Mouse (Mus musculus) neural tube, embryonic 12.5 days (tissue): Measurements from ENCODE around the gene Bmpr2. TPM values are rescaled to one million over a fixed set of nuclear protein-coding genes. Genes with fewer than 3 reads are reported as not detected.
A peak's percentile ranks its signal among the peaks of the same experiment; 100 is the strongest.

ENCODE experiments used
- ATAC-seq: fragments of 200-750 bp; cut with Nextera tagmentation; 2 replicates; pipeline ENCODE4 v1.8.0; 2017; ENCODE audit warnings: low read depth, mild to moderate bottlenecking, moderate TSS enrichment, moderate library complexity; ENCODE audit not compliant: low FRiP score
- H3K27ac ChIP-seq: fragments of 300-500 bp; sonication (generic); 2 replicates; pipeline ENCODE4 v1.5.1; 2016
- H3K27me3 ChIP-seq: fragments of 300-500 bp; sonication (generic); replicated peaks from 2 replicates; pipeline ENCODE4 v1.6.1; 2016; ENCODE audit warnings: mild to moderate bottlenecking
- H3K36me3 ChIP-seq: fragments of 300-500 bp; sonication (generic); 2 replicates; pipeline ENCODE4 v1.6.1; 2016; ENCODE audit warnings: mild to moderate bottlenecking
- H3K4me1 ChIP-seq: fragments of 300-500 bp; sonication (generic); 2 replicates; pipeline ENCODE4 v1.6.1; 2016
- H3K4me2 ChIP-seq: fragments of 300-500 bp; sonication (generic); replicated peaks from 2 replicates; pipeline ENCODE4 v1.6.1; 2016; ENCODE audit warnings: mild to moderate bottlenecking
- H3K4me3 ChIP-seq: fragments of 300-500 bp; sonication (generic); 2 replicates; pipeline ENCODE4 v1.5.1; 2016
- H3K9ac ChIP-seq: fragments of 300-500 bp; sonication (generic); 2 replicates; pipeline ENCODE4 v1.6.1; 2016; ENCODE audit warnings: mild to moderate bottlenecking
- H3K9me3 ChIP-seq: fragments of 300-500 bp; sonication (generic); 2 replicates; pipeline ENCODE4 v1.6.1; 2016; ENCODE audit warnings: mild to moderate bottlenecking
- WGBS: fragments of 180-500 bp; shearing (Covaris S2); methylation state at CpG from one replicate; pipeline ENCODE4 v1.1.7; 2016; 5-methylcytosine and 5-hydroxymethylcytosine counted together
- polyA plus RNA-seq: library from polyadenylated mRNA; unstranded; fragments of >200 nt; fragmentation: Nextera tagmentation; extraction: Ambion mirVana; gene quantifications from 2 replicates; pipeline ENCODE4 v1.2.1, GENCODE M21; 2016

Gene Bmpr2
- polyA plus RNA-seq, 1 experiment from 2014 or later = 11.8 TPM

DNA sequence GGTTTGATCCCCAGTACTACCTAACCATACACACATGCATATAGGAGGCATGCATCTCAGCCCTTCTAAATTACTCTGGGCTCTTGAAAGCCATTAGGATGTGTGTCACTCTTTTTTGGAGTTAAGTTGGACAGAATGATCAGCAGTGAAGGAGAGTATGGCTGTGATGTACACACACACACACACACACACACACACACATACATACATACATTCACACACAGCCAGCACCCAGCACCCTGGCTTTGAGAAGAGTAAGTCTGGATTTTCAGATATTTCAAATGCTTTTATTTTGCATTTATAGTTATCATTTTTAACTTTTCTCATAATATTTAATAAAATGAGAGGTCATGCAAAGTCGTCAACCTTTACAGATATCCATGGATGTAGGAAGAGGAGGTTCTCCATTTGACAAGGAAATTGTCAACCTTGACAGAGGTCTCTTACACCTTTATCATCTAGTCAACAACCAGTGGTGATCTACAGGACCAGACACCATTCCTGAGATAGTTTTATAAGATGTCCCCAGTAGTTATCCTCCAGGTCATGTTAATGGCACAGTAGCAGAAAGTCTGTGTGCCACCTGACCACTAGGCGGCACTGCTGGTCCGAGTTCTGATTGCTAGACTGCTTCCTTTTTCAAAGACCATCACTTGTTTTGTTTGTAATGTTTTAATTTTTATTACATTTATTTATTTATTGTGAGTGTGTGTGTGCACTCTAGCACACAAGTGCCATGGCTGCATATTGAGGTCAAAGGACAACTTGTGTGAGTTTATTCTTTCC is 120.3 kb downstream of the Bmpr2 start:
- Histone ChIP-seq H3K27me3 (no peaks in the 10 kb centered on the region), H3K4me2 (no peak overlapping the region), H3K4me1 (no peaks in the 10 kb centered on the region), H3K9ac (no peak overlapping the region), H3K36me3 (peaks cover 7% of the 10 kb centered on the region; the same call in 1 of the 2 replicates), H3K9me3 (no peaks in the 10 kb centered on the region), H3K27ac (no peak overlapping the region), H3K4me3 (no peak overlapping the region)
- 36% methylated on average over 3 of the region's 3 CpGs for WGBS
- 0 out of 2 replicates have a peak, but pooled peaks have one; percentile 50 for ATAC-seq

GRCm38 (mm10) chr1:59886899-59887298 is 123.7 kb downstream of the Bmpr2 start:
- Histone ChIP-seq H3K9ac (no peak overlapping the region), H3K9me3 (no peaks in the 10 kb centered on the region), H3K27ac (no peak overlapping the region), H3K4me1 (no peaks in the 10 kb centered on the region), H3K27me3 (no peaks in the 10 kb centered on the region), H3K36me3 (no peaks in the 10 kb centered on the region), H3K4me2 (no peak overlapping the region), H3K4me3 (no peak overlapping the region)
- 60% methylated on average over 4 of the region's 4 CpGs for WGBS
- ATAC-seq = no peak

GRCm38 (mm10) chr1:59888018-59888417 is 124.8 kb downstream of the Bmpr2 start:
- Histone ChIP-seq H3K4me3 (no peak overlapping the region), H3K4me2 (no peak overlapping the region), H3K27me3 (no peaks in the 10 kb centered on the region), H3K4me1 (no peaks in the 10 kb centered on the region), H3K27ac (no peak overlapping the region), H3K36me3 (no peaks in the 10 kb centered on the region), H3K9me3 (no peaks in the 10 kb centered on the region), H3K9ac (no peak overlapping the region)
- no peak for ATAC-seq

GRCm38 (mm10) chr1:59891185-59891584 is 128.0 kb downstream of the Bmpr2 start:
- no peaks in the 10 kb centered on the region for H3K9me3 ChIP-seq
- no peaks in the 10 kb centered on the region for H3K27me3 ChIP-seq
- H3K27ac ChIP-seq = no peak overlapping the region
- ATAC-seq = no peak
- no peaks in the 10 kb centered on the region for H3K4me1 ChIP-seq
- H3K4me3 ChIP-seq = no peak overlapping the region
- H3K4me2 ChIP-seq = no peak overlapping the region
- no peak overlapping the region for H3K9ac ChIP-seq
- 81% methylated on average over 4 of the region's 4 CpGs for WGBS
- no peaks in the 10 kb centered on the region for H3K36me3 ChIP-seq

GRCm38 (mm10) chr1:59892777-59893176 is 129.6 kb downstream of the Bmpr2 start:
- Histone ChIP-seq H3K27me3 (no peaks in the 10 kb centered on the region), H3K36me3 (no peaks in the 10 kb centered on the region), H3K4me1 (no peaks in the 10 kb centered on the region), H3K9ac (no peak overlapping the region), H3K4me2 (no peak overlapping the region), H3K9me3 (no peaks in the 10 kb centered on the region), H3K4me3 (no peak overlapping the region), H3K27ac (no peak overlapping the region)
- WGBS = 88% methylated on average over 8 of the region's 8 CpGs
- ATAC-seq = no peak

- Histone ChIP-seq H3K4me1 (no peaks in the 10 kb centered on the region), H3K4me3 (no peak overlapping the region), H3K36me3 (no peaks in the 10 kb centered on the region), H3K27ac (no peak overlapping the region), H3K9me3 (no peaks in the 10 kb centered on the region), H3K27me3 (no peaks in the 10 kb centered on the region), H3K4me2 (no peak overlapping the region), H3K9ac (no peak overlapping the region)
- ATAC-seq = no peak
- WGBS = 87% methylated on average over 4 of the region's 4 CpGs
Observed at GRCm38 (mm10) chr1:59894025-59894424, 130.8 kb downstream of the Bmpr2 start.

- Histone ChIP-seq H3K4me3 (no peak overlapping the region), H3K4me2 (no peak overlapping the region), H3K9me3 (no peaks in the 10 kb centered on the region), H3K27ac (no peak overlapping the region), H3K9ac (no peak overlapping the region), H3K4me1 (no peaks in the 10 kb centered on the region), H3K27me3 (no peaks in the 10 kb centered on the region), H3K36me3 (no peaks in the 10 kb centered on the region)
- 61% methylated on average over 4 of the region's 4 CpGs for WGBS
- no peak for ATAC-seq
Observed at GRCm38 (mm10) chr1:59895456-59895855, 132.3 kb downstream of the Bmpr2 start.

- WGBS = 59% methylated on average over 5 of the region's 5 CpGs
- no peaks in the 10 kb centered on the region for H3K27me3 ChIP-seq
- H3K36me3 ChIP-seq = no peaks in the 10 kb centered on the region
- no peak for ATAC-seq
- no peak overlapping the region for H3K4me2 ChIP-seq
- no peak overlapping the region for H3K4me3 ChIP-seq
- no peaks in the 10 kb centered on the region for H3K4me1 ChIP-seq
- no peak overlapping the region for H3K9ac ChIP-seq
- no peaks in the 10 kb centered on the region for H3K9me3 ChIP-seq
- H3K27ac ChIP-seq = no peak overlapping the region
Observed at GRCm38 (mm10) chr1:59897147-59897798, 134.1 kb downstream of the Bmpr2 start.

GRCm38 (mm10) chr1:59899679-59900078 is 136.5 kb downstream of the Bmpr2 start:
- Histone ChIP-seq H3K4me3 (no peak overlapping the region), H3K9ac (no peak overlapping the region), H3K9me3 (no peaks in the 10 kb centered on the region), H3K4me2 (no peak overlapping the region), H3K36me3 (no peaks in the 10 kb centered on the region), H3K27ac (no peak overlapping the region), H3K27me3 (no peaks in the 10 kb centered on the region), H3K4me1 (no peaks in the 10 kb centered on the region)
- ATAC-seq = no peak
- WGBS = 90% methylated on average over 2 of the region's 2 CpGs

- Histone ChIP-seq H3K9ac (no peak overlapping the region), H3K36me3 (no peaks in the 10 kb centered on the region), H3K27me3 (no peaks in the 10 kb centered on the region), H3K9me3 (no peaks in the 10 kb centered on the region), H3K4me2 (no peak overlapping the region), H3K4me1 (no peaks in the 10 kb centered on the region), H3K27ac (no peak overlapping the region), H3K4me3 (no peak overlapping the region)
- ATAC-seq = no peak
- WGBS = 91% methylated on average over 5 of the region's 5 CpGs
Observed at GRCm38 (mm10) chr1:59901082-59901876, 138.1 kb downstream of the Bmpr2 start.

DNA sequence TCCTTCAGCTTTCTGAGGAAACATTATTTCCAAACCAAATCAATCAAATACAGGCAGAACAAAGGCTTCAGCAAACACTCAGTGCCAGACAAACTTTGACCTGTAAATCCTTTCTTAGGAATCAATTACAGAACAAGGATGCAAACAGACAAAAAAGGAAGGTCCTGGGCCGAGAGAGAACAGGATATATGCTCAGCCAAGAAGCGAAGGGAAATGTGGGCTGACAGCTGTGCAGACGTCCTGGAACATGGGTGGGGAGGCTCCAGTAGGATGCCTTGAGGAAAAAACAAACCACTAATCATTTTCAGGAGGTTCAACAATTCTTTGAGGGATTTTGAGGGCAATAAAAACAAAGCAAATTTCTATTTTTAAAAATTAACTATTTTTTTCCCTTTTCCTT is 139.4 kb downstream of the Bmpr2 start:
- no peak overlapping the region for H3K4me3 ChIP-seq
- H3K4me1 ChIP-seq = no peaks in the 10 kb centered on the region
- no peak for ATAC-seq
- no peak overlapping the region for H3K27ac ChIP-seq
- H3K9me3 ChIP-seq = no peaks in the 10 kb centered on the region
- WGBS = 56% methylated on average over 3 of the region's 3 CpGs
- no peaks in the 10 kb centered on the region for H3K36me3 ChIP-seq
- H3K9ac ChIP-seq = no peak overlapping the region
- H3K4me2 ChIP-seq = no peak overlapping the region
- H3K27me3 ChIP-seq = no peaks in the 10 kb centered on the region

DNA sequence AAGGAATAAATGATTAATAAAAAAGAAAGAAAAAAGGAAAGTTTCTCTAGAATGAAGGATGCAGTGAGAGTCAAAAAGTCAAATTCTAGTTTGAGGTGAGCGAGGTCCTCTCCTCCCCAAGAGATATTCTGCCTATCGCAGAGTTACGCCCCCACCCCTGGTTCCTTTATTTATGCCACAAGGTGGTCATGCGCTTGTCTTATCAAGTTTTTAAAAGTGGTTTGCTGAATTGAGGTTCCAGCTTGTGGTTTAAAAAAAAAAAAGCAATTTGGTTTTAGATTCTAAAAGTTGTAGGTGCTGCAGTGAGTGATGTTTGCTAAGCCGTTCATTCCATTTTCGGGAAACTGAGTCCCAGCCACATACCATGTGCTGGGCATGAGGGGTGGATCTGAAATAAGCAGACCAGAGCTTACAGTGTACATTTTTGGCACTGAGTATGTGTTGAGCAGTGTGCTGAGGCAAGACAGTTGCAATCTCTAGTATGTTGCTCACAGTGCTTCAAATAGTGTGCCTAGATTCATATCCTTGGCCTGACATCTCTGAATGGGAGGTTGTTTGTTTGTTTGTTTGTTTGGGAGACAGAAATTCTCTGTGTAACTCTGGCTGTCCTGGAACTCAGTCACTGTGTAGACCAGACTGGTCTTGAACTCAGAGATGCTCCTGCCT is 141.6 kb downstream of the Bmpr2 start:
- 96% methylated on average over 6 of the region's 6 CpGs for WGBS
- Histone ChIP-seq H3K4me2 (no peak overlapping the region), H3K9me3 (no peaks in the 10 kb centered on the region), H3K9ac (no peak overlapping the region), H3K4me3 (no peak overlapping the region), H3K4me1 (no peaks in the 10 kb centered on the region), H3K36me3 (no peaks in the 10 kb centered on the region), H3K27me3 (no peaks in the 10 kb centered on the region), H3K27ac (no peak overlapping the region)
- no peak for ATAC-seq
